Mouse (Mus musculus) lung, postnatal 4 days (tissue): Measurements from ENCODE around the gene Uhrf2.

Source experiments
- DNase-seq, 2 experiments: peaks; one replicate each; pipeline ENCODE4 v3.0.0; 2021

Uhrf2 gene

DNA sequence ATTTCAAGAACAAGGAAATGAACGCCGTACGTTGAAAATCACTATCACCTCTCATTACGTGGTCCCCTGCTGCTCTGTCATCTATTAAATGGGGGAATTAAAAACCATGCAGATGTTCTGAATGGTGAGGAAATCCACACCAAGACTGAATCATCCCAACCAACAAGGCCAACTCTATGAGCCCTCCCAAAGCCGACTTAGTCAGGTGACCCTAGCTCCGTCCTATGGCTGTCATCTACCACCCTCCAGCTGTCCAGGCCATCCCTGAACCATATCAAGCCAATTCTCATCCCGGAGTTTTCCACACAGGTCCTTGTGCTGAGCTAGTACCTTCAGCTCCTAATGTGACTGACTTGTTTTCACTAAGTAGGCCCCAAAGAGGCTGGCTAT is 95.4 kb downstream of the Uhrf2 start:
- no peak for DNase-seq

GRCm38 (mm10) chr19:30128177-30128576 is 97.9 kb downstream of the Uhrf2 start:
- DNase-seq, result no peak

DNA sequence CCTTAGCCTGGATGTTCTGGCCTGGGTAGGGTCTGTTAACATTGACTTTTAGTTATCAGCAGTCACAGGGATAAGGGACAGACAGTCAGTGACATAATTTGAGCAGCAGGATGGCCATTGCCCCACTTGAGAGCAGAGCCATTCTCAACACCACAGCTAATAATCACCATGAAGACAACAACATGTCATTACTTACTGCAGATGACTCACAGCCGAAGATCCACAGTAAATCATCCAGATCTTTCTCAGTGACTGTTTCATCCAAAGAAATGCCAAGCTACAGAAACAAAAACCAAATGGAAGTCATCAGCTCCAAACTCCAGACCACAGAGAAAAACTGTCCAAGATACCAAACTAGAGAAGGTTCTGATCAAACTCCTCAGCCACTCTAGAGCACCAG is 106.0 kb downstream of the Uhrf2 start:
- DNase-seq, result no peak
